Comparison of ENCODE assay signal across 9 mouse cellular contexts in genomic region chr4:54948616-54949560, GRCm38 (mm10). TPM values are rescaled to one million over a fixed set of nuclear protein-coding genes. Genes with fewer than 3 reads are reported as not detected.
DNase-seq lines count a peak whose midpoint lies in the region; ATAC-seq and TF ChIP-seq lines count a peak whose summit lies in the region.
"Had no signal": no experiment of that assay in that cellular context is flagged by ENCODE, and none has a peak within 500 bp of the region (broad histone marks: within the 10 kb centered on the region; RNA-seq: fewer than 3 reads in every experiment).

No protein-coding gene starts in this region.

- peak overlapping the region; percentile 86 for H3K4me3 ChIP-seq in gastrocnemius, adult 2 months
- H3K4me3 ChIP-seq in embryonic facial prominence, embryonic 10.5 days: peak overlapping the region; percentile 86
- H3K4me3 ChIP-seq in midbrain, embryonic 13.5 days (replicated peaks): peak overlapping the region; percentile 92

- H3K27me3 ChIP-seq in embryonic facial prominence, embryonic 10.5 days (replicated peaks; ENCODE audit: low read depth, poor library complexity, severe bottlenecking): no peaks in the 10 kb centered on the region
- H3K27me3 ChIP-seq in midbrain, embryonic 13.5 days: no peaks in the 10 kb centered on the region
- H3K27me3 ChIP-seq: CH12.LX had no signal

- peak; percentile 67 for DNase-seq in gastrocnemius, adult 2 months
- no peak for DNase-seq in gastrocnemius, adult 8-10 months (ENCODE audit: low spot score in 2 of 2)
- DNase-seq in R1 (ENCODE audit: low read depth, low spot score): peak; percentile 51
- peak; percentile 75 for DNase-seq in embryonic facial prominence, embryonic 10.5 days (ENCODE audit: low spot score)
- peak; percentile 62 to 64 for DNase-seq in heart, postnatal 10 days
- DNase-seq in layer of hippocampus, postnatal 25 days (ENCODE audit: extremely low spot score in 1 of 2, low spot score in 1 of 2): peak; percentile 29 to 39
- DNase-seq in T-cell, adult 2 months (ENCODE audit: low spot score): no peak

- peak overlapping the region; percentile 99 for H3K9ac ChIP-seq in midbrain, embryonic 13.5 days (replicated peaks)

- H3K4me2 ChIP-seq in midbrain, embryonic 13.5 days (replicated peaks): peak overlapping the region; percentile 92

- H3K9me3 ChIP-seq in embryonic facial prominence, embryonic 10.5 days: no peaks in the 10 kb centered on the region
- no peaks in the 10 kb centered on the region for H3K9me3 ChIP-seq in midbrain, embryonic 13.5 days

- intact Hi-C loops in gastrocnemius, adult 2 months (cut with DNase I): loop anchor here (5.0 to 10.0 kb wide), 3 partner anchors 83 to 614 kb away; no protein-coding TSS in a partner anchor
- intact Hi-C loops in heart, postnatal 10 days (cut with DNase I): loop anchor here (2.0 to 10.0 kb wide), 4 partner anchors 18 to 286 kb away; no protein-coding TSS in a partner anchor

- peak; percentile 51 for ATAC-seq in midbrain, embryonic 13.5 days

- H3K36me3 ChIP-seq in embryonic facial prominence, embryonic 10.5 days (replicated peaks): peaks cover 23% of the 10 kb centered on the region
- no peaks in the 10 kb centered on the region for H3K36me3 ChIP-seq in midbrain, embryonic 13.5 days

- H3K4me1 ChIP-seq in embryonic facial prominence, embryonic 10.5 days: peaks cover 38% of the 10 kb centered on the region
- H3K4me1 ChIP-seq in midbrain, embryonic 13.5 days (replicated peaks): peaks cover 45% of the 10 kb centered on the region

- H3K27ac ChIP-seq in gastrocnemius, adult 2 months: peak overlapping the region; percentile 89
- H3K27ac ChIP-seq in embryonic facial prominence, embryonic 10.5 days (replicated peaks): peak overlapping the region; percentile 99
- peak overlapping the region; percentile 99 for H3K27ac ChIP-seq in midbrain, embryonic 13.5 days

- under 1% methylated on average over 32 of the region's 32 CpGs for WGBS in embryonic facial prominence, embryonic 10.5 days
- 1% methylated on average over 27 of the region's 32 CpGs for WGBS in midbrain, embryonic 13.5 days

- no peak for TF ChIP-seq CTCF in gastrocnemius, adult 2 months (IDR thresholded peaks at IDR 0.05)

RNA-seq across cellular contexts. Expression of gene Zfp462, which starts 4.0 kb away (rescaled TPM):
- 10 to 100 TPM; 20.9 to 27.4 TPM for total RNA-seq in gastrocnemius, adult 2 months (2021)
- 10 to 100 TPM; 11.1 to 33.7 (median 15.5) TPM for total RNA-seq in gastrocnemius, adult 8-10 months (2022)
- 14.8 TPM in 2 replicates for polyA plus RNA-seq in embryonic facial prominence, embryonic 10.5 days (2016; fragmentation: Nextera tagmentation; extraction: Ambion mirVana)
- 10 to 100 TPM; 17.7 to 18.5 TPM for total RNA-seq in heart, postnatal 10 days (2021)
- total RNA-seq in layer of hippocampus, postnatal 25 days (2021): 10 to 100 TPM; 51.4 to 51.9 TPM
- polyA plus RNA-seq in midbrain, embryonic 13.5 days (2015; fragmentation: Nextera tagmentation; extraction: Ambion mirVana): 22.6 and 23.1 TPM in 2 replicates
- total RNA-seq: CH12.LX had no signal

Comparison
In these comparisons a context has a peak if more than half of its experiments do, and no peak if none do; other contexts are left out.
1. DNase-seq: peak in gastrocnemius, adult 2 months (single experiment), R1 (single experiment), embryonic facial prominence, embryonic 10.5 days (single experiment), heart, postnatal 10 days (2 of 2) and layer of hippocampus, postnatal 25 days (2 of 2); none in gastrocnemius, adult 8-10 months (0 of 2) and T-cell, adult 2 months (single experiment).
2. Peak in every context shown above with its lines, with median percentiles within 50 percentile points of each other: H3K27ac ChIP-seq and H3K4me3 ChIP-seq.